Mouse (Mus musculus) bone marrow macrophage, adult 2 months (primary cell): ENCODE measurements around the gene Timd2. TPM values are rescaled to one million over a fixed set of nuclear protein-coding genes. Genes with fewer than 3 reads are reported as not detected.

ENCODE experiments used
- H3K27ac ChIP-seq: 2 replicates; pipeline ENCODE4 v1.5.1; 2012; ENCODE audit warnings: low read depth, low read length; ENCODE audit not compliant: insufficient read depth
- H3K4me1 ChIP-seq: 2 replicates; pipeline ENCODE4 v1.6.1; 2012; ENCODE audit warnings: low read length; ENCODE audit not compliant: control insufficient read depth, insufficient read depth
- H3K4me3 ChIP-seq: 2 replicates; pipeline ENCODE4 v1.5.1; 2012; ENCODE audit warnings: mild to moderate bottlenecking, low read length, moderate library complexity; ENCODE audit not compliant: insufficient read depth
- CTCF ChIP-seq: IDR thresholded peaks from 2 replicates; pipeline ENCODE4 v1.5.1; 2012; ENCODE audit warnings: low read depth, mild to moderate bottlenecking, low read length, moderate library complexity
- POLR2A ChIP-seq: IDR thresholded peaks from 2 replicates; pipeline ENCODE4 v1.6.1; 2012; ENCODE audit warnings: mild to moderate bottlenecking, low read depth, low read length, borderline replicate concordance
- polyA plus RNA-seq: library from polyadenylated mRNA; stranded (reverse); fragments of >200 nt; gene quantifications from 2 replicates; pipeline ENCODE4 v1.2.4, GENCODE M21; 2012; ENCODE audit not compliant: missing spikeins, insufficient read depth, insufficient read length

Gene Timd2
- polyA plus RNA-seq, 1 experiment = not detected

DNA sequence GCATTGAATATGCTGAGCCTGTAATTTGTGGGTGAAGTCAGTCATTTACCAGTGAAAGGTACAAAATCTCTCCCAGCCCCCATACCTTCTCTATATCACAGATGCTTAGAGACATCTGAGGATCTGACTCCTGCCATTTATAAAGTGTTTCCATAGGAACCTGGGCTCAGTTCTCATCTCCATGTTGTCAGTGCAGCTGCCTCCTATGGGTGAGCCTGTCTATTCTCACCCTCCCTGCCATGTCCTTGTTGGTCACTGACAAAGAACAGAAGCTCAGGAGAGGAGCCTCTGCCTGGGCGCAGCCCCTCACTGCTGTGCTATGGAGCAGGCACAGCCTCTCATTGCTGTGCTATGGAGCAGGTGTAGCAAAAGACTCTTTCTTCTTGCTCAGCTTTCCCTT, 86.9 kb downstream of the Timd2 start:
- no peak for TF ChIP-seq POLR2A
- no peak for TF ChIP-seq CTCF
- no peaks in the 10 kb centered on the region for H3K4me1 ChIP-seq
- no peak overlapping the region for H3K27ac ChIP-seq
- no peak overlapping the region for H3K4me3 ChIP-seq

Other genes with a start within 250 kb of the Timd2 start
- not detected in 2 replicates for gene Gm12169, start 182.8 kb downstream of the Timd2 start, polyA plus RNA-seq
- not detected in 2 replicates for gene BC053393, start 135.5 kb downstream of the Timd2 start, polyA plus RNA-seq
- not detected in 2 replicates for gene Dppa1, start 77.8 kb downstream of the Timd2 start, polyA plus RNA-seq
- not detected in 2 replicates for gene Havcr1, start 28.0 kb upstream of the Timd2 start, polyA plus RNA-seq
- not detected in 2 replicates for gene Timd4, start 103.7 kb upstream of the Timd2 start, polyA plus RNA-seq